Mouse (Mus musculus): ENCODE results near the gene Zfp53.

GRCm38 (mm10) chr17:21489500-21490001 lies 753 bp downstream of the Zfp53 start:
- TF ChIP-seq CTCF (IDR thresholded peaks at IDR 0.05; ENCODE audit: extremely low read depth, insufficient read depth, insufficient read length, insufficient replicate concordance) (no peak), POLR2A (IDR thresholded peaks at IDR 0.05; ENCODE audit: low read depth, low read length) (no peak)
